Mouse (Mus musculus) ES-E14 (cell line): ENCODE results near the gene Ankrd33. TPM values are rescaled to one million over a fixed set of nuclear protein-coding genes. Genes with fewer than 3 reads are reported as not detected.

Experiments
- DNase-seq: peaks from one replicate; pipeline ENCODE4 v3.0.0-alpha.2; 2013; ENCODE audit warnings: low read depth, low spot score
- H3K27ac ChIP-seq: 2 replicates; pipeline ENCODE4 v1.5.1; 2012; ENCODE audit warnings: low read depth, mild to moderate bottlenecking, low read length, moderate library complexity, mixed read lengths; ENCODE audit not compliant: poor library complexity, insufficient read depth, severe bottlenecking
- H3K36me3 ChIP-seq: 2 replicates; pipeline ENCODE4 v1.6.1; 2012; ENCODE audit warnings: mild to moderate bottlenecking, low read length, moderate library complexity, mixed read lengths; ENCODE audit not compliant: control insufficient read depth, poor library complexity, insufficient read depth, severe bottlenecking
- H3K4me1 ChIP-seq, 2 experiments: fragments of 150-350 bp in 1 of 2; sonication (generic) in 1 of 2; 2 replicates each; pipeline ENCODE4 v1.6.1; 2012; ENCODE audit warnings: low read length in 2 of 2, mild to moderate bottlenecking in 1 of 2, mixed read lengths in 1 of 2; ENCODE audit not compliant: control insufficient read depth in 2 of 2, insufficient read depth in 2 of 2, poor library complexity in 1 of 2
- H3K4me3 ChIP-seq, 2 experiments: fragments of 150-350 bp in 1 of 2; sonication (generic) in 1 of 2; 2 replicates each; pipeline ENCODE4 v1.5.1; 2012; ENCODE audit warnings: low read length in 2 of 2, low read depth in 1 of 2, mild to moderate bottlenecking in 1 of 2, mixed read lengths in 1 of 2; ENCODE audit not compliant: insufficient read depth in 1 of 2, poor library complexity in 1 of 2, severe bottlenecking in 1 of 2
- H3K9ac ChIP-seq: 2 replicates; pipeline ENCODE4 v1.6.1; 2012; ENCODE audit warnings: low read depth, mild to moderate bottlenecking, low read length, mixed read lengths; ENCODE audit not compliant: poor library complexity, insufficient read depth, severe bottlenecking
- H3K9me3 ChIP-seq: fragments of 150-350 bp; sonication (generic); 2 replicates; pipeline ENCODE4 v1.6.1; 2012; ENCODE audit warnings: low read depth, mild to moderate bottlenecking, low read length; ENCODE audit not compliant: control insufficient read depth, insufficient read depth
- CHD2 ChIP-seq: IDR thresholded peaks from 2 replicates; pipeline ENCODE4 v1.6.1; 2014; ENCODE audit warnings: mild to moderate bottlenecking, low read depth, low read length, inconsistent platforms
- HCFC1 ChIP-seq: IDR thresholded peaks from 2 replicates; pipeline ENCODE4 v1.6.1; 2012; ENCODE audit warnings: low read length, inconsistent platforms, borderline replicate concordance; ENCODE audit not compliant: insufficient read depth
- MAFK ChIP-seq: IDR thresholded peaks from 2 replicates; pipeline ENCODE4 v1.6.1; 2014; ENCODE audit warnings: mild to moderate bottlenecking, low read depth, low read length, inconsistent platforms; ENCODE audit not compliant: insufficient read depth
- ZC3H11A ChIP-seq: IDR thresholded peaks from 2 replicates; pipeline ENCODE4 v1.6.1; 2012; ENCODE audit warnings: low read depth, mild to moderate bottlenecking, inconsistent platforms, low read length, borderline replicate concordance
- ZNF384 ChIP-seq: IDR thresholded peaks from 2 replicates; pipeline ENCODE4 v1.6.1; 2012; ENCODE audit warnings: low read depth, low read length, inconsistent platforms
- in situ Hi-C, 2 experiments: fragments of 600-800 bp; cut with MboI; formaldehyde crosslinking; loops; one replicate each; pipeline ENCODE4 v1.15.1; 2025; ENCODE audit warnings: low sequenced_read_pairs in 2 of 2, inconsistent platforms in 1 of 2; ENCODE audit not compliant: unreplicated experiment in 2 of 2
- total RNA-seq: library from RNA; depleted of rRNA; stranded (reverse); fragments of 300-350 nt; gene quantifications from 2 replicates; pipeline ENCODE4 v1.2.3, GENCODE M21; 2012

Gene Ankrd33
- total RNA-seq, 1 experiment = not detected

GRCm38 (mm10) chr15:101160128-101160527 is 44.6 kb downstream of the Ankrd33 start:
- TF ChIP-seq HCFC1 = no peak
- no peak for TF ChIP-seq CHD2
- no peak for TF ChIP-seq MAFK
- no peak for TF ChIP-seq ZNF384
- TF ChIP-seq ZC3H11A = no peak
- peaks cover 6 to 17% of the 10 kb centered on the region in 2 experiments; a peak in 3 of 4 replicates for H3K4me1 ChIP-seq
- no peak for DNase-seq
- H3K4me3 ChIP-seq = no peak overlapping the region
- in situ Hi-C loops = no loop called here
- H3K36me3 ChIP-seq = no peaks in the 10 kb centered on the region
- H3K9me3 ChIP-seq = no peaks in the 10 kb centered on the region
- H3K9ac ChIP-seq = no peak overlapping the region
- H3K27ac ChIP-seq = no peak overlapping the region

- H3K27ac ChIP-seq = no peak overlapping the region
- peaks cover 9 to 19% of the 10 kb centered on the region in 2 experiments; a peak in 3 of 4 replicates for H3K4me1 ChIP-seq
- TF ChIP-seq MAFK = no peak
- TF ChIP-seq HCFC1 = no peak
- no peak for TF ChIP-seq ZNF384
- TF ChIP-seq ZC3H11A = no peak
- no peak for TF ChIP-seq CHD2
- H3K9me3 ChIP-seq = no peaks in the 10 kb centered on the region
- H3K9ac ChIP-seq = no peak overlapping the region
- H3K4me3 ChIP-seq = no peak overlapping the region
- in situ Hi-C loops = no loop called here
- no peaks in the 10 kb centered on the region for H3K36me3 ChIP-seq
- no peak for DNase-seq
Measured at GRCm38 (mm10) chr15:101160591-101160990, 45.0 kb downstream of the Ankrd33 start.

- no peaks in the 10 kb centered on the region for H3K9me3 ChIP-seq
- no peak overlapping the region for H3K27ac ChIP-seq
- in situ Hi-C loops = no loop called here
- peaks cover 9 to 22% of the 10 kb centered on the region in 2 experiments; a peak in 3 of 4 replicates for H3K4me1 ChIP-seq
- no peak overlapping the region for H3K4me3 ChIP-seq
- H3K36me3 ChIP-seq = no peaks in the 10 kb centered on the region
- no peak for TF ChIP-seq MAFK
- TF ChIP-seq CHD2 = no peak
- no peak for TF ChIP-seq ZC3H11A
- TF ChIP-seq ZNF384 = no peak
- no peak for TF ChIP-seq HCFC1
- no peak overlapping the region for H3K9ac ChIP-seq
- DNase-seq = no peak
Measured at GRCm38 (mm10) chr15:101161534-101161933, 46.0 kb downstream of the Ankrd33 start.

- TF ChIP-seq CHD2 (no peak), HCFC1 (no peak), ZC3H11A (no peak)
- Histone ChIP-seq H3K36me3 (no peaks in the 10 kb centered on the region), H3K9me3 (no peaks in the 10 kb centered on the region), H3K27ac (no peak overlapping the region), H3K4me1 (peaks cover 9 to 22% of the 10 kb centered on the region in 2 experiments; a peak in 3 of 4 replicates), H3K9ac (no peak overlapping the region; the same call in 1 of the 2 replicates), H3K4me3 (no peak overlapping the region)
- in situ Hi-C loops = no loop called here
- DNase-seq = no peak
Measured at GRCm38 (mm10) chr15:101163056-101163458, 47.5 kb downstream of the Ankrd33 start.

DNA sequence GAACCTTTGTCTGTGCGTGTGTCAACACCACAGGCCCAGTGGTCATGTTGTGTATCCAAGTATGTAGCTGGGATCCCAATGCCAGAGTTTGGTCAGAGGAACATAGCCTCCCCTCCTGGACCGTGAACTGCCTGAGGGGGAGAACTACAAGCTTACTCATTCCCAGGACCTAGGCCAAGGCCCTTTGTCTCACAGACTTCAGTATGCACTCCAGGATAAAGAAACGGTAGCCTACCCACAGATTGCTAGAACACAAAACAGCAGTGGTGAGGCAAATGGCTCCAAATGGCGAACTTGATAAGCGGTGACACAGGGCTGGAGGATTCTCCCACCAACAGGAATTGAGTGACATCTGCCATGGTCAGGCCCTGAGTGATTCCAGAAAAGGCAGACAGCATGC is 48.3 kb downstream of the Ankrd33 start:
- in situ Hi-C loops = no loop called here
- no peaks in the 10 kb centered on the region for H3K36me3 ChIP-seq
- H3K4me1 ChIP-seq = peaks cover 9 to 22% of the 10 kb centered on the region in 2 experiments; a peak in 3 of 4 replicates
- peak overlapping the region; percentile 20; the same call in 1 of the 2 replicates for H3K9ac ChIP-seq
- no peak for DNase-seq
- H3K27ac ChIP-seq = peak overlapping the region; percentile 70
- H3K4me3 ChIP-seq = peak overlapping the region; percentile 33 to 48; a peak in 3 of 4 replicates
- TF ChIP-seq CHD2 (no peak), ZC3H11A (no peak), ZNF384 (no peak), HCFC1 (no peak), MAFK (no peak)
- H3K9me3 ChIP-seq = no peaks in the 10 kb centered on the region
